Mouse (Mus musculus): ENCODE data around the gene Lrrtm4. TPM values are rescaled to one million over a fixed set of nuclear protein-coding genes. Genes with fewer than 3 reads are reported as not detected.

The Lrrtm4 gene
- polyA plus RNA-seq, 1 experiment from 2014 or later = not detected

GRCm38 (mm10) chr6:80845294-80845693 is 826.6 kb downstream of the Lrrtm4 start:
- DNase-seq = no peak
- no peak overlapping the region for H3K27ac ChIP-seq (ENCODE audit: low read depth)
- WGBS (ENCODE audit: insufficient replicate concordance) = 78% methylated on average over 6 of the region's 6 CpGs

GRCm38 (mm10) chr6:80856910-80857543 is 838.4 kb downstream of the Lrrtm4 start:
- H3K4me1 ChIP-seq (ENCODE audit: insufficient read depth) = no peaks in the 10 kb centered on the region
- no peak for ATAC-seq
- WGBS (ENCODE audit: insufficient replicate concordance) = 80% methylated on average over 13 of the region's 13 CpGs
- H3K4me3 ChIP-seq (ENCODE audit: low read depth, low read length) = no peak overlapping the region
- DNase-seq = no peak
- no peak overlapping the region for H3K27ac ChIP-seq (ENCODE audit: low read depth)
- no peaks in the 10 kb centered on the region for H3K36me3 ChIP-seq (replicated peaks; ENCODE audit: insufficient read depth, low read length)
- no peak overlapping the region for H3K4me2 ChIP-seq (ENCODE audit: low read depth, low read length)
- TF ChIP-seq CTCF (IDR thresholded peaks at IDR 0.05; ENCODE audit: low read depth) (no peak), EP300 (IDR thresholded peaks at IDR 0.05; ENCODE audit: low read depth) (no peak)
- H3K9me3 ChIP-seq (ENCODE audit: low read length) = no peaks in the 10 kb centered on the region
- no peaks in the 10 kb centered on the region for H3K27me3 ChIP-seq (ENCODE audit: insufficient read depth, low read length)
- no peak overlapping the region for H3K9ac ChIP-seq (replicated peaks)

More at GRCm38 (mm10) chr6:80845294-80845693, 826.6 kb downstream of the Lrrtm4 start:
- Histone ChIP-seq H3K4me3 (ENCODE audit: low read depth, low read length) (no peak overlapping the region), H3K4me1 (ENCODE audit: insufficient read depth) (no peaks in the 10 kb centered on the region), H3K9me3 (ENCODE audit: low read length) (0 out of 2 replicates have a peak, but pooled peaks cover 2% of the 10 kb centered on the region), H3K4me2 (ENCODE audit: low read depth, low read length) (no peak overlapping the region), H3K9ac (replicated peaks) (no peak overlapping the region), H3K27me3 (ENCODE audit: insufficient read depth, low read length) (no peaks in the 10 kb centered on the region), H3K36me3 (replicated peaks; ENCODE audit: insufficient read depth, low read length) (no peaks in the 10 kb centered on the region)
- TF ChIP-seq EP300 (IDR thresholded peaks at IDR 0.05; ENCODE audit: low read depth) (no peak), CTCF (IDR thresholded peaks at IDR 0.05; ENCODE audit: low read depth) (no peak)
- ATAC-seq = no peak

Other genes starting within 250 kb of the Lrrtm4 start
- gene Gm20594, start 201.0 kb upstream of the Lrrtm4 start, polyA plus RNA-seq (2015; fragmentation: Nextera tagmentation; extraction: Ambion mirVana) = not detected in 2 replicates